Mouse (Mus musculus) intestine, embryonic 15.5 days (tissue): ENCODE measurements around the gene Stard7. TPM values are rescaled to one million over a fixed set of nuclear protein-coding genes. Genes with fewer than 3 reads are reported as not detected.
A peak's percentile ranks its signal among the peaks of the same experiment; 100 is the strongest.

ENCODE experiments used
- ATAC-seq: fragments of 200-750 bp; cut with Nextera tagmentation; 2 replicates; pipeline ENCODE4 v1.8.0; 2017; ENCODE audit warnings: moderate TSS enrichment, moderate library complexity
- H3K27ac ChIP-seq: fragments of 300-500 bp; sonication (generic); 2 replicates; pipeline ENCODE4 v1.5.1; 2015; ENCODE audit warnings: mild to moderate bottlenecking, inconsistent platforms
- H3K27me3 ChIP-seq: fragments of 300-500 bp; sonication (generic); replicated peaks from 2 replicates; pipeline ENCODE4 v1.6.1; 2015; ENCODE audit warnings: inconsistent platforms
- H3K36me3 ChIP-seq: fragments of 300-500 bp; sonication (generic); 2 replicates; pipeline ENCODE4 v1.6.1; 2015; ENCODE audit warnings: inconsistent platforms
- H3K4me1 ChIP-seq: fragments of 300-500 bp; sonication (generic); replicated peaks from 2 replicates; pipeline ENCODE4 v1.6.1; 2015; ENCODE audit warnings: inconsistent platforms
- H3K4me2 ChIP-seq: fragments of 300-500 bp; sonication (generic); replicated peaks from 2 replicates; pipeline ENCODE4 v1.6.1; 2015; ENCODE audit warnings: mild to moderate bottlenecking, inconsistent platforms
- H3K4me3 ChIP-seq: fragments of 300-500 bp; sonication (generic); replicated peaks from 2 replicates; pipeline ENCODE4 v1.5.1; 2015; ENCODE audit warnings: inconsistent platforms
- H3K9ac ChIP-seq: fragments of 300-500 bp; sonication (generic); 2 replicates; pipeline ENCODE4 v1.6.1; 2015; ENCODE audit warnings: inconsistent platforms
- H3K9me3 ChIP-seq: fragments of 300-500 bp; sonication (generic); 2 replicates; pipeline ENCODE4 v1.6.1; 2016; ENCODE audit warnings: inconsistent platforms
- WGBS: fragments of 180-500 bp; shearing (Covaris S2); methylation state at CpG from one replicate; pipeline ENCODE4 v1.1.7; 2015; 5-methylcytosine and 5-hydroxymethylcytosine counted together
- polyA plus RNA-seq: library from polyadenylated mRNA; unstranded; fragments of >200 nt; fragmentation: Nextera tagmentation; extraction: Ambion mirVana; gene quantifications from 2 replicates; pipeline ENCODE4 v1.2.1, GENCODE M21; 2015

Stard7 gene
- polyA plus RNA-seq, 1 experiment from 2014 or later = 89.1 TPM

GRCm38 (mm10) chr2:127333945-127334603 lies 64.1 kb downstream of the Stard7 start:
- 56% methylated on average over 5 of the region's 5 CpGs for WGBS
- no peaks in the 10 kb centered on the region for H3K9me3 ChIP-seq
- no peak overlapping the region for H3K4me2 ChIP-seq
- H3K4me1 ChIP-seq = peaks cover 7% of the 10 kb centered on the region; the same call in 1 of the 2 replicates
- H3K36me3 ChIP-seq = no peaks in the 10 kb centered on the region
- no peak for ATAC-seq
- H3K27me3 ChIP-seq = peaks cover 36% of the 10 kb centered on the region
- H3K27ac ChIP-seq = no peak overlapping the region
- H3K9ac ChIP-seq = no peak overlapping the region
- H3K4me3 ChIP-seq = no peak overlapping the region

DNA sequence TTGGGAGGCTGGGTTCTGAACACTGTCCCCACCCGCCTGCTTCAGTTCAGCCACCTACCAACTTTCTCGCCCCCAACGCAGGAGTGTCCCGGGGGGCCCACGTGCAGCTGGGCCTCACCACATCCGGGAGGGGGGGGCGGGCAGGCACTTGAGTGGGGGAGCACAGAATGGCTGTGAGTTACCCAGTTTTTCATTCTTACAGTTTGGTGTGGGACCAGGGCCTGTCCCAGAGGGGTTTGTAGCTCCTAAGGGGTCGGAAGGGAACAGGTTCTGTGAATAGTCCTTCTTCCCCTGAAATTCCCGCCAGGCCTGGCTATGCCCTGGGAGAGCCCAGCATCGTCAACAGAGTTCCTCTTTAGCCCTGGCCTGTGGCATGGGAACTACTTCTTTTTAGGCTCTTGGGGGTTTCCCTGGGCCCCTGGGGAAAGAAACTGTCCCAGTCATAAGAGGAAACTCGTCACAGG lies 65.1 kb downstream of the Stard7 start:
- Histone ChIP-seq H3K9me3 (no peaks in the 10 kb centered on the region), H3K27ac (no peak overlapping the region), H3K27me3 (peaks cover 36% of the 10 kb centered on the region), H3K36me3 (no peaks in the 10 kb centered on the region), H3K4me3 (no peak overlapping the region), H3K9ac (no peak overlapping the region), H3K4me2 (peak overlapping the region; percentile 83; the same call in 1 of the 2 replicates), H3K4me1 (peaks cover 7% of the 10 kb centered on the region; the same call in 1 of the 2 replicates)
- WGBS = 53% methylated on average over 11 of the region's 11 CpGs
- ATAC-seq = no peak

DNA sequence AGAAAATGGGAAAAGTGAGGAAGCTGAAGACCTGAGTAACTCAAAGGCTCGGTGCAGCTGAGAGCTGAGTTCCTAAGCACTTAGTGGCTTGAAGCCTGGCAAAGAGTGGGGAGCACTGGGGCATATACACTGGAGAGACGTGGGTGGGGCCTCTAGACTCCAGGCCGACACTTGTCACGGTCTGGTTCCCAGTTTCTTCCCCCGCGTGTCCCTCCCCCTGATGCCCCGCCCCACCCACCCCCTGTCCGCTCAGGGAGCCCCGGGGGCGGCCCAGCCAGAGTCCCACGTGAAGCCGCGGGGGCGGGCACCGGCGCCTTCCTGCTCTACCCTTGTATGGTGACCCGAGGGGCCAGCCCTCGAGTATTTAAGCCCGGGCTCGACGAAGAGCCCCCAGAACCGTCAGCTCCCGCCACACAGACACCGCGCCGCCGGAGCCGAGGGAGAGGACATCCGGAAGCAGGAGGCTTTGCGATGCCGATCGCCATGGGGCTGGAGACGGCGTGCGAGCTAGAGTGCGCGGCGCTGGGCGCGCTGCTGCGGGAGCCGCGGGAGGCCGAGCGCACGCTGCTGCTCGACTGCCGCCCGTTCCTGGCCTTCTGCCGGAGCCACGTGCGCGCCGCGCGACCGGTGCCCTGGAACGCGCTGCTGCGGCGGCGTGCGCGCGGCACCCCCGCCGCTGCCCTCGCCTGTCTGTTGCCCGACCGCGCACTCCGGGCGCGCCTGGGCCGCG lies 65.9 kb downstream of the Stard7 start, which contains the start of gene Dusp2:
TSS of gene Dusp2 (plus strand) at position 393 of the 730 bp plus-strand sequence.
- peak; percentile 80 for ATAC-seq
- Histone ChIP-seq H3K9me3 (no peaks in the 10 kb centered on the region), H3K27ac (no peak within 1 kb of the TSS), H3K4me1 (peaks cover 7% of the 10 kb centered on the region; the same call in 1 of the 2 replicates), H3K36me3 (no peaks in the 10 kb centered on the region), H3K4me2 (peak within 1 kb of the TSS; percentile 83), H3K27me3 (peaks cover 36% of the 10 kb centered on the region), H3K9ac (peak within 1 kb of the TSS; percentile 51), H3K4me3 (peak within 1 kb of the TSS; percentile 50)
- WGBS = under 1% methylated on average over 73 of the region's 76 CpGs

DNA sequence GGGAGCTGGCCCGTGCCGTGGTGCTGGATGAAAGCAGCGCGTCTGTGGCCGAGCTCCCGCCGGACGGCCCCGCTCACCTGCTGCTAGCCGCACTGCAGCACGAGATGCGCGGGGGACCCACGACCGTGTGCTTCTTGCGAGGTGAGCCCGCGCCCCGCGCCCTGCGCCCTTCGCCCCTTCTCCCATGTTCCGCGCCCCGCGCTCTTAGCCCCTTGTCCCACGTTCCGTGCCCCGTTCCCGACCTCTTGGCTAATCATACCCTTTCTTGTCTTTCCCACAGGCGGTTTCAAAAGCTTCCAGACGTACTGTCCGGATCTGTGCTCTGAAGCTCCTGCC lies 66.4 kb downstream of the Stard7 start:
- H3K36me3 ChIP-seq = no peaks in the 10 kb centered on the region
- peaks cover 7% of the 10 kb centered on the region; the same call in 1 of the 2 replicates for H3K4me1 ChIP-seq
- H3K4me2 ChIP-seq = peak overlapping the region; percentile 83
- H3K27me3 ChIP-seq = peaks cover 36% of the 10 kb centered on the region
- ATAC-seq = no peak
- peak overlapping the region; percentile 51 for H3K9ac ChIP-seq
- no peaks in the 10 kb centered on the region for H3K9me3 ChIP-seq
- H3K4me3 ChIP-seq = peak overlapping the region; percentile 50
- H3K27ac ChIP-seq = no peak overlapping the region
- 4% methylated on average over 27 of the region's 33 CpGs for WGBS

DNA sequence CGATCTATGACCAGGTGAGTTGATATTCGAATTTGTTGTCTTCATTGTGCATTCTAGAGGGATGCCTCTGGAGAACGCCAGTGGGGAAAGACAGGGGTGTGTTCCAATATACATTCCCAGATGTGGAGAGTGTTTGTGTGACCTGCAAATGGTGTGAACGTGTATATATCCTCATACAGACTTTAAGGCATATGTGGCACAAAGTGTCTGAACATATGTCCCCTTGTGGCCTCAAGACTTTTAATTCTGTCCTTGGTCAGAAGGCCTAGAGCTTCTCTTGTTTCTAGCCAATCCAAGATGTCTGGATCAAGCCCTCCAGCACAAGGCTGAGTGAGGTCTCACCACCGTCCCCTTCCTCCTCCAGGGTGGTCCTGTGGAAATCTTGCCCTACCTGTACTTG lies 66.9 kb downstream of the Stard7 start:
- peaks cover 36% of the 10 kb centered on the region for H3K27me3 ChIP-seq
- peak overlapping the region; percentile 51 for H3K9ac ChIP-seq
- peak overlapping the region; percentile 50 for H3K4me3 ChIP-seq
- H3K27ac ChIP-seq = no peak overlapping the region
- whole genome bisulfite sequencing = 45% methylated on average over 5 of the region's 5 CpGs
- peaks cover 7% of the 10 kb centered on the region; the same call in 1 of the 2 replicates for H3K4me1 ChIP-seq
- peak overlapping the region; percentile 83 for H3K4me2 ChIP-seq
- H3K9me3 ChIP-seq = no peaks in the 10 kb centered on the region
- no peak for ATAC-seq
- H3K36me3 ChIP-seq = no peaks in the 10 kb centered on the region

DNA sequence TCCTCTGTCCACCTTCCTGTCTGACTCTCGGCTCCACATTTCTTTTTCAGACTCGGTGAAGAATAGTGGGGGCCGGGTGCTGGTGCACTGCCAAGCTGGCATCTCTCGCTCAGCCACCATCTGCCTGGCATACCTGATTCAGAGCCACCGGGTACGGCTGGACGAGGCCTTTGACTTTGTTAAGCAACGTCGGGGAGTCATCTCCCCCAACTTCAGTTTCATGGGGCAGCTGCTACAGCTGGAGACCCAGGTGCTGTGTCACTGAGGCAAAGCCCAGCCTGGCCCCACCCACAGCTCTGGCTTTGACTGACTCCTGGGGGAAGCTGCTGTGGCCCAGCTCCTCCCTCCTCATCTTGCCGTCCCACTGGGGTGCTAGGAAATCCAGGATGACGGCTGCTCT lies 67.5 kb downstream of the Stard7 start:
- Histone ChIP-seq H3K4me2 (peak overlapping the region; percentile 83), H3K4me3 (peak overlapping the region; percentile 50; the same call in 1 of the 2 replicates)
- WGBS = 69% methylated on average over 11 of the region's 11 CpGs

GRCm38 (mm10) chr2:127338012-127338411 lies 68.0 kb downstream of the Stard7 start:
- H3K4me1 ChIP-seq = peaks cover 7% of the 10 kb centered on the region; the same call in 1 of the 2 replicates
- H3K36me3 ChIP-seq = no peaks in the 10 kb centered on the region
- H3K4me2 ChIP-seq = peak overlapping the region; percentile 83; the same call in 1 of the 2 replicates
- H3K9me3 ChIP-seq = no peaks in the 10 kb centered on the region
- no peak overlapping the region for H3K9ac ChIP-seq
- peaks cover 33% of the 10 kb centered on the region for H3K27me3 ChIP-seq
- no peak for ATAC-seq
- no peak overlapping the region for H3K27ac ChIP-seq
- WGBS = 62% methylated on average over 7 of the region's 7 CpGs
- H3K4me3 ChIP-seq = no peak overlapping the region

More for the DNA sequence above, 67.5 kb downstream of the Stard7 start:
- no peak for ATAC-seq
- Histone ChIP-seq H3K27ac (no peak overlapping the region), H3K9ac (no peak overlapping the region), H3K9me3 (no peaks in the 10 kb centered on the region), H3K27me3 (peaks cover 33% of the 10 kb centered on the region), H3K4me1 (peaks cover 7% of the 10 kb centered on the region; the same call in 1 of the 2 replicates), H3K36me3 (no peaks in the 10 kb centered on the region)

- WGBS = 87% methylated on average over 4 of the region's 4 CpGs
- Histone ChIP-seq H3K27me3 (peaks cover 33% of the 10 kb centered on the region), H3K36me3 (no peaks in the 10 kb centered on the region), H3K4me2 (peak within 1 kb of the TSS; percentile 83), H3K27ac (no peak within 1 kb of the TSS), H3K4me3 (peak within 1 kb of the TSS; percentile 50; the same call in 1 of the 2 replicates), H3K4me1 (peaks cover 7% of the 10 kb centered on the region; the same call in 1 of the 2 replicates), H3K9ac (no peak within 1 kb of the TSS), H3K9me3 (no peaks in the 10 kb centered on the region)
- ATAC-seq = no peak
Measured at GRCm38 (mm10) chr2:127338416-127338815, 68.4 kb downstream of the Stard7 start, which contains the start of gene Astl. Gene Astl (plus strand): TSS chr2:127338639.

GRCm38 (mm10) chr2:127338833-127339232 lies 68.8 kb downstream of the Stard7 start:
- WGBS = 65% methylated on average over 4 of the region's 4 CpGs

DNA sequence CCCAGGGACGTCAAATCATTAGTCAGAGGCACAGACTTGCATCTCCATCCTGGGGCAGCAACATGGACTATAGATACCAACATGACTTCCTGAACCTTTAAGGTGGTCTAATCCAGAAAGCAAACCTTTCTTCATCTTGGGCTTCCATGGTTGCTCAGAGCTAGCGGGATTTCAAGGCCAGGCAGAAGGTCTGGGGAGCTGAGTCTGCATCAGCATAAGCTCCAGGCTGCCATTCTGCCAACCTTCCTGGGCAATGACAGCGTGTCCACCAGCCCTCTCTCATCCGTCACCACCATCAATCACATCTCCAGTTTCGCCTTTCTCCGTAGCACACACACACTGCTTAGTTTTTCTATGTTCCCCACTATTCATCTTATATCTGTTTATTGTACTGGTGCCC lies 69.2 kb downstream of the Stard7 start:
- Histone ChIP-seq H3K27me3 (peaks cover 31% of the 10 kb centered on the region), H3K36me3 (no peaks in the 10 kb centered on the region), H3K9me3 (no peaks in the 10 kb centered on the region), H3K27ac (no peak overlapping the region), H3K9ac (no peak overlapping the region), H3K4me2 (no peak overlapping the region), H3K4me1 (peaks cover 7% of the 10 kb centered on the region; the same call in 1 of the 2 replicates), H3K4me3 (no peak overlapping the region)
- no peak for ATAC-seq
- WGBS = 67% methylated on average over 6 of the region's 6 CpGs

More at GRCm38 (mm10) chr2:127338833-127339232, 68.8 kb downstream of the Stard7 start:
- no peak for ATAC-seq
- peaks cover 7% of the 10 kb centered on the region; the same call in 1 of the 2 replicates for H3K4me1 ChIP-seq
- H3K9ac ChIP-seq = no peak overlapping the region
- no peaks in the 10 kb centered on the region for H3K36me3 ChIP-seq
- no peak overlapping the region for H3K4me2 ChIP-seq
- H3K27me3 ChIP-seq = peaks cover 33% of the 10 kb centered on the region
- no peak overlapping the region for H3K27ac ChIP-seq
- no peaks in the 10 kb centered on the region for H3K9me3 ChIP-seq
- H3K4me3 ChIP-seq = no peak overlapping the region

GRCm38 (mm10) chr2:127341159-127341558 lies 71.1 kb downstream of the Stard7 start:
- no peak for ATAC-seq
- Histone ChIP-seq H3K9me3 (no peaks in the 10 kb centered on the region), H3K27ac (no peak overlapping the region), H3K4me2 (no peak overlapping the region), H3K4me1 (peaks cover 3% of the 10 kb centered on the region; the same call in 1 of the 2 replicates), H3K4me3 (no peak overlapping the region), H3K36me3 (no peaks in the 10 kb centered on the region), H3K27me3 (peaks cover 17% of the 10 kb centered on the region), H3K9ac (no peak overlapping the region)
- WGBS = 13% methylated on average over 3 of the region's 3 CpGs

GRCm38 (mm10) chr2:127346334-127346733 lies 76.3 kb downstream of the Stard7 start:
- H3K27me3 ChIP-seq = no peaks in the 10 kb centered on the region
- no peak overlapping the region for H3K4me2 ChIP-seq
- H3K4me3 ChIP-seq = no peak overlapping the region
- H3K9ac ChIP-seq = no peak overlapping the region
- WGBS = 54% methylated on average over 1 of the region's 1 CpGs
- no peak for ATAC-seq
- H3K36me3 ChIP-seq = no peaks in the 10 kb centered on the region
- no peak overlapping the region for H3K27ac ChIP-seq
- H3K9me3 ChIP-seq = no peaks in the 10 kb centered on the region
- no peaks in the 10 kb centered on the region for H3K4me1 ChIP-seq
